Comparison of ENCODE assay signal across 16 mouse cellular contexts in the genomic region with DNA sequence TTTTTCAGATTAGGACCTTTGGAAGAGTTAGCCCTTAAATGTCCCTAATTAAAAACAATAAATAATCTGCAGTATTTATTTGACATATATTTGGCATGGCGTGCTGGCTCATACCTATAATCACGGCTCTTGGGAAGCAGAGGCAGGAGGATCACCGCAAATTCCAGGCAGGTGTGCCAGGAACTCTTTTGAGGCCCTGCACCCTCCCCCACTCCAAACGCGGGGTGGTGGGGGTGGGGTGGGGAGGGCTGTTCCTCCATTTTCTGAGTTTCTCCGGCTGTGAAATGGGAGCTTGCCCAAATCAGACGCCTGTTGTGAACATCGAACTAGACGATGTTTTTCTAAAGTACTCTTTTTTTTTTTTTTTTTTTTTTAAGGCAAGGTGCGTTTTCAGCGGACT.
"Had no signal": no experiment of that assay in that cellular context is flagged by ENCODE, and none has a peak within 500 bp of the region (broad histone marks: within the 10 kb centered on the region; RNA-seq: fewer than 3 reads in every experiment).

No protein-coding gene starts in this region.

- H3K36me3 ChIP-seq: liver, embryonic 15.5 days; lung, embryonic 15.5 days; midbrain, embryonic 13.5 days; midbrain, embryonic 15.5 days; neural tube, embryonic 12.5 days; stomach, embryonic 15.5 days had no signal

- ATAC-seq: liver, postnatal 0 days; lung, postnatal 0 days; midbrain, embryonic 13.5 days; midbrain, embryonic 15.5 days had no signal

- DNase-seq: liver, postnatal 0 days; lung, adult 2 months; lung, postnatal 14 days; lung, postnatal 4 days; right cerebral cortex, postnatal 14 days; thymus, adult 2 months; thymus, postnatal 25 days had no signal

- H3K4me2 ChIP-seq: liver, embryonic 15.5 days; lung, embryonic 15.5 days; midbrain, embryonic 11.5 days; midbrain, embryonic 13.5 days; midbrain, embryonic 15.5 days; stomach, embryonic 15.5 days had no signal

- H3K9ac ChIP-seq: liver, embryonic 15.5 days; liver, postnatal 0 days; lung, embryonic 15.5 days; midbrain, embryonic 13.5 days; midbrain, embryonic 15.5 days; neural tube, embryonic 12.5 days; stomach, embryonic 15.5 days had no signal

- H3K4me3 ChIP-seq: liver, embryonic 15.5 days; lung, embryonic 15.5 days; midbrain, embryonic 13.5 days; midbrain, embryonic 15.5 days; stomach, embryonic 15.5 days had no signal

- H3K9me3 ChIP-seq: liver, embryonic 15.5 days; lung, embryonic 15.5 days; midbrain, embryonic 13.5 days; midbrain, embryonic 15.5 days; neural tube, embryonic 12.5 days; stomach, embryonic 15.5 days had no signal

- H3K27ac ChIP-seq: liver, embryonic 15.5 days; lung, embryonic 15.5 days; midbrain, embryonic 13.5 days; midbrain, embryonic 15.5 days; neural tube, embryonic 12.5 days; stomach, embryonic 15.5 days; stomach, postnatal 0 days had no signal
